In genomic region chr2:146787811-146788455, GRCm38 (mm10) we compare ENCODE assay signal across 15 mouse cellular contexts.
DNase-seq lines count a peak whose midpoint lies in the region; ATAC-seq lines count a peak whose summit lies in the region.
"Had no signal": no experiment of that assay in that cellular context is flagged by ENCODE, and none has a peak within 500 bp of the region (broad histone marks: within the 10 kb centered on the region; RNA-seq: fewer than 3 reads in every experiment).

No protein-coding gene starts in this region.

- H3K4me2 ChIP-seq in embryonic facial prominence, embryonic 12.5 days (replicated peaks) = no peak overlapping the region
- 0 out of 2 replicates have a peak overlapping the region, but pooled peaks have one; percentile 31 for H3K4me2 ChIP-seq in hindbrain, embryonic 12.5 days (replicated peaks)
- H3K4me2 ChIP-seq: stomach, embryonic 15.5 days had no signal

- 0 out of 2 replicates have a peak overlapping the region, but pooled peaks have one; percentile 24 for H3K27ac ChIP-seq in embryonic facial prominence, embryonic 12.5 days
- H3K27ac ChIP-seq in hindbrain, embryonic 12.5 days = 0 out of 2 replicates have a peak overlapping the region, but pooled peaks have one; percentile 25
- H3K27ac ChIP-seq: stomach, embryonic 15.5 days had no signal

- no peak overlapping the region for H3K4me3 ChIP-seq in embryonic facial prominence, embryonic 12.5 days
- H3K4me3 ChIP-seq in hindbrain, embryonic 12.5 days = no peak overlapping the region
- H3K4me3 ChIP-seq: stomach, embryonic 15.5 days had no signal

- H3K27me3 ChIP-seq in embryonic facial prominence, embryonic 12.5 days = no peaks in the 10 kb centered on the region
- H3K27me3 ChIP-seq in hindbrain, embryonic 12.5 days = no peaks in the 10 kb centered on the region
- H3K27me3 ChIP-seq: stomach, embryonic 15.5 days had no signal

- DNase-seq in R1 (ENCODE audit: low read depth, low spot score) = peak; percentile 34
- DNase-seq in mesoderm, embryonic 11.5 days (ENCODE audit: low read depth, low spot score) = peak; percentile 15
- DNase-seq in kidney, postnatal 36 days = no peak
- DNase-seq in thymus, postnatal 36 days = no peak
- DNase-seq in adrenal gland, adult 18-20 months (ENCODE audit: low spot score in 2 of 2) = no peak
- DNase-seq in kidney, adult 8-10 months = no peak
- DNase-seq: adrenal gland, postnatal 10 days; heart, postnatal 10 days; liver; right cerebral cortex, postnatal 14 days had no signal

- ATAC-seq in embryonic facial prominence, embryonic 12.5 days (ENCODE audit: insufficient number of reproducible peaks, insufficient read depth, low FRiP score, low TSS enrichment) = no peak
- peak; percentile 38; the same call in 1 of the 2 replicates for ATAC-seq in hindbrain, embryonic 12.5 days (ENCODE audit: low FRiP score)
- ATAC-seq: intestine, postnatal 0 days; lung, postnatal 0 days had no signal

- H3K9me3 ChIP-seq in embryonic facial prominence, embryonic 12.5 days = no peaks in the 10 kb centered on the region
- no peaks in the 10 kb centered on the region for H3K9me3 ChIP-seq in hindbrain, embryonic 12.5 days (replicated peaks)
- H3K9me3 ChIP-seq: stomach, embryonic 15.5 days had no signal

- peaks cover 13% of the 10 kb centered on the region; the same call in 1 of the 2 replicates for H3K4me1 ChIP-seq in embryonic facial prominence, embryonic 12.5 days
- H3K4me1 ChIP-seq in hindbrain, embryonic 12.5 days = peaks cover 16% of the 10 kb centered on the region
- H3K4me1 ChIP-seq: stomach, embryonic 15.5 days had no signal

- H3K9ac ChIP-seq in embryonic facial prominence, embryonic 12.5 days = no peak overlapping the region
- no peak overlapping the region for H3K9ac ChIP-seq in hindbrain, embryonic 12.5 days
- H3K9ac ChIP-seq: stomach, embryonic 15.5 days had no signal

- 58% methylated on average over 5 of the region's 5 CpGs for WGBS in embryonic facial prominence, embryonic 12.5 days
- 56% methylated on average over 5 of the region's 5 CpGs for WGBS in hindbrain, embryonic 12.5 days

- H3K36me3 ChIP-seq in embryonic facial prominence, embryonic 12.5 days = no peaks in the 10 kb centered on the region
- no peaks in the 10 kb centered on the region for H3K36me3 ChIP-seq in hindbrain, embryonic 12.5 days
- H3K36me3 ChIP-seq: stomach, embryonic 15.5 days had no signal

Comparison
In these comparisons a context has a peak if more than half of its experiments do, and no peak if none do; other contexts are left out.
1. DNase-seq: peak in R1 (single experiment) and mesoderm, embryonic 11.5 days (single experiment); none in kidney, postnatal 36 days (0 of 2), thymus, postnatal 36 days (0 of 2), adrenal gland, adult 18-20 months (0 of 2) and kidney, adult 8-10 months (0 of 2).